Mouse (Mus musculus): Measurements from ENCODE around the gene Nfkbiz.

DNA sequence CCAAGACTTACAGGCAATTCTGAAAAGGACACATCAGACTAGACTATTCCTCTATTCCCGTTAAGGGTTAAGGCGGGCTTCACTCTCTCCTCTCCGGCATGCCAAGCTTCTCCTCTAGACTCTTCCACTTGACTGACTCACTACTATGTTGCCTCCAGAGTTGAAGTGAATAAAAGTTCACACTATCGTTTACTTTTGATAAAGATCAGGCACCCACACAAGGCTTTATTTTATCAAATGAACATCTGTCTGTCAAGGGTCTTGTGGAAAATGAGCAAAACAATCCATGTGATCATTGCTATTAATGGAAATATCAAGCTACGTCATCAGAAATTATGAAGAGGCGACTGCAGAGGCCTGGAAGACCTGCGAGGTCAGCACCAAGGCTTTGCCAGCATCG lies 9.0 kb upstream of the Nfkbiz start:
- no peak for TF ChIP-seq CTCF (conservative IDR thresholded peaks at IDR 0.05; ENCODE audit: insufficient read depth, insufficient read length, low read depth, low read length)
- no peak for TF ChIP-seq POLR2A (IDR thresholded peaks at IDR 0.05; ENCODE audit: low read depth, low read length)

Measured in kidney, adult 2 months (tissue).